Mouse (Mus musculus): ENCODE measurements around the gene Matn4. TPM values are rescaled to one million over a fixed set of nuclear protein-coding genes. Genes with fewer than 3 reads are reported as not detected.

Gene Matn4
- total RNA-seq (2015) (not detected in 2 replicates), total RNA-seq (2017) (not detected in 2 replicates)

- ATAC-seq (ENCODE audit: poor library complexity, severe bottlenecking) = no peak
Measured at GRCm38 (mm10) chr2:164405060-164405459, at the start of gene Matn4. TSS of gene Matn4 (minus strand) at chr2:164405160.

GRCm38 (mm10) chr2:164453887-164454500 is 49.0 kb upstream of the Matn4 start:
- ATAC-seq (ENCODE audit: poor library complexity, severe bottlenecking) = no peak

GRCm38 (mm10) chr2:164453047-164453757 is 48.2 kb upstream of the Matn4 start:
- ATAC-seq (ENCODE audit: poor library complexity, severe bottlenecking) = no peak

- ATAC-seq (ENCODE audit: poor library complexity, severe bottlenecking) = no peak
Measured at GRCm38 (mm10) chr2:164452000-164452676, 47.2 kb upstream of the Matn4 start.

GRCm38 (mm10) chr2:164449341-164450042 is 44.5 kb upstream of the Matn4 start:
- no peak for ATAC-seq (ENCODE audit: poor library complexity, severe bottlenecking)

GRCm38 (mm10) chr2:164448921-164449320 is 44.0 kb upstream of the Matn4 start:
- no peak for ATAC-seq (ENCODE audit: poor library complexity, severe bottlenecking)

- ATAC-seq (ENCODE audit: poor library complexity, severe bottlenecking) = no peak
Measured at GRCm38 (mm10) chr2:164448140-164448539, 43.2 kb upstream of the Matn4 start.

- no peak for ATAC-seq (ENCODE audit: poor library complexity, severe bottlenecking)
Measured at GRCm38 (mm10) chr2:164446086-164446469, 41.1 kb upstream of the Matn4 start.

- no peak for ATAC-seq (ENCODE audit: poor library complexity, severe bottlenecking)
Measured at GRCm38 (mm10) chr2:164445399-164446085, 40.6 kb upstream of the Matn4 start.

GRCm38 (mm10) chr2:164444701-164445100 is 39.7 kb upstream of the Matn4 start:
- ATAC-seq (ENCODE audit: poor library complexity, severe bottlenecking) = no peak

GRCm38 (mm10) chr2:164443460-164444000 is 38.6 kb upstream of the Matn4 start, which contains the start of gene Sdc4:
TSS of gene Sdc4 (minus strand) at chr2:164443887.
- ATAC-seq (ENCODE audit: poor library complexity, severe bottlenecking) = no peak

GRCm38 (mm10) chr2:164443051-164443437 is 38.1 kb upstream of the Matn4 start:
- 0 out of 2 replicates have a peak, but pooled peaks have one; percentile 17 for ATAC-seq (ENCODE audit: poor library complexity, severe bottlenecking)

- ATAC-seq (ENCODE audit: poor library complexity, severe bottlenecking) = no peak
Measured at GRCm38 (mm10) chr2:164442315-164443050, 37.5 kb upstream of the Matn4 start.

GRCm38 (mm10) chr2:164441731-164442130 is 36.8 kb upstream of the Matn4 start:
- no peak for ATAC-seq (ENCODE audit: poor library complexity, severe bottlenecking)

GRCm38 (mm10) chr2:164441155-164441554 is 36.2 kb upstream of the Matn4 start:
- ATAC-seq (ENCODE audit: poor library complexity, severe bottlenecking) = peak; percentile 75

GRCm38 (mm10) chr2:164440314-164440713 is 35.4 kb upstream of the Matn4 start:
- no peak for ATAC-seq (ENCODE audit: poor library complexity, severe bottlenecking)

GRCm38 (mm10) chr2:164439001-164439421 is 34.1 kb upstream of the Matn4 start:
- ATAC-seq (ENCODE audit: poor library complexity, severe bottlenecking) = no peak

GRCm38 (mm10) chr2:164438257-164438656 is 33.3 kb upstream of the Matn4 start:
- no peak for ATAC-seq (ENCODE audit: poor library complexity, severe bottlenecking)

- ATAC-seq (ENCODE audit: poor library complexity, severe bottlenecking) = no peak
Measured at GRCm38 (mm10) chr2:164437710-164438109, 32.8 kb upstream of the Matn4 start.

- no peak for ATAC-seq (ENCODE audit: poor library complexity, severe bottlenecking)
Measured at GRCm38 (mm10) chr2:164436961-164437360, 32.0 kb upstream of the Matn4 start.

Data from megakaryocyte, adult 5-6 weeks (primary cell).